Mouse (Mus musculus) hindbrain, embryonic 16.5 days (tissue): ENCODE measurements around the gene Kcnmb1. TPM values are rescaled to one million over a fixed set of nuclear protein-coding genes. Genes with fewer than 3 reads are reported as not detected.

Experiments used
- ATAC-seq: fragments of 200-750 bp; cut with Nextera tagmentation; 2 replicates; pipeline ENCODE4 v1.8.0; 2017; ENCODE audit warnings: moderate TSS enrichment, moderate library complexity
- H3K27ac ChIP-seq: fragments of 300-500 bp; sonication (generic); 2 replicates; pipeline ENCODE4 v1.5.1; 2014; ENCODE audit warnings: low read depth, mild to moderate bottlenecking, control low read depth, low read length, moderate library complexity
- H3K27me3 ChIP-seq: fragments of 300-500 bp; sonication (generic); replicated peaks from 2 replicates; pipeline ENCODE4 v1.6.1; 2014; ENCODE audit warnings: low read length; ENCODE audit not compliant: control insufficient read depth, insufficient read depth
- H3K36me3 ChIP-seq: fragments of 300-500 bp; sonication (generic); 2 replicates; pipeline ENCODE4 v1.6.1; 2014; ENCODE audit warnings: mild to moderate bottlenecking, low read length, moderate library complexity, mixed read lengths; ENCODE audit not compliant: control insufficient read depth, insufficient read depth
- H3K4me1 ChIP-seq: fragments of 300-500 bp; sonication (generic); 2 replicates; pipeline ENCODE4 v1.6.1; 2014; ENCODE audit warnings: low read depth, low read length; ENCODE audit not compliant: control insufficient read depth, insufficient read depth
- H3K4me2 ChIP-seq: fragments of 300-500 bp; sonication (generic); 2 replicates; pipeline ENCODE4 v1.6.1; 2014; ENCODE audit warnings: mild to moderate bottlenecking, low read length, control low read depth, moderate library complexity
- H3K4me3 ChIP-seq: fragments of 300-500 bp; sonication (generic); 2 replicates; pipeline ENCODE4 v1.5.1; 2014; ENCODE audit warnings: mild to moderate bottlenecking, low read length, control low read depth, moderate library complexity
- H3K9ac ChIP-seq: fragments of 300-500 bp; sonication (generic); 2 replicates; pipeline ENCODE4 v1.6.1; 2014; ENCODE audit warnings: low read depth, mild to moderate bottlenecking, control low read depth, low read length, moderate library complexity
- H3K9me3 ChIP-seq: fragments of 300-500 bp; sonication (generic); 2 replicates; pipeline ENCODE4 v1.6.1; 2014; ENCODE audit warnings: mild to moderate bottlenecking, low read length, moderate library complexity; ENCODE audit not compliant: control insufficient read depth
- WGBS: fragments of 180-500 bp; shearing (Covaris S2); extraction: QIAGEN DNeasy Blood & Tissue Kit; methylation state at CpG from one replicate; pipeline ENCODE4 v1.1.7; 2014; 5-methylcytosine and 5-hydroxymethylcytosine counted together
- polyA plus RNA-seq: library from polyadenylated mRNA; unstranded; fragments of >200 nt; fragmentation: Nextera tagmentation; extraction: Ambion mirVana; gene quantifications from 2 replicates; pipeline ENCODE4 v1.2.1, GENCODE M21; 2015

The Kcnmb1 gene
- polyA plus RNA-seq, 1 experiment from 2014 or later = 0.20 TPM

DNA sequence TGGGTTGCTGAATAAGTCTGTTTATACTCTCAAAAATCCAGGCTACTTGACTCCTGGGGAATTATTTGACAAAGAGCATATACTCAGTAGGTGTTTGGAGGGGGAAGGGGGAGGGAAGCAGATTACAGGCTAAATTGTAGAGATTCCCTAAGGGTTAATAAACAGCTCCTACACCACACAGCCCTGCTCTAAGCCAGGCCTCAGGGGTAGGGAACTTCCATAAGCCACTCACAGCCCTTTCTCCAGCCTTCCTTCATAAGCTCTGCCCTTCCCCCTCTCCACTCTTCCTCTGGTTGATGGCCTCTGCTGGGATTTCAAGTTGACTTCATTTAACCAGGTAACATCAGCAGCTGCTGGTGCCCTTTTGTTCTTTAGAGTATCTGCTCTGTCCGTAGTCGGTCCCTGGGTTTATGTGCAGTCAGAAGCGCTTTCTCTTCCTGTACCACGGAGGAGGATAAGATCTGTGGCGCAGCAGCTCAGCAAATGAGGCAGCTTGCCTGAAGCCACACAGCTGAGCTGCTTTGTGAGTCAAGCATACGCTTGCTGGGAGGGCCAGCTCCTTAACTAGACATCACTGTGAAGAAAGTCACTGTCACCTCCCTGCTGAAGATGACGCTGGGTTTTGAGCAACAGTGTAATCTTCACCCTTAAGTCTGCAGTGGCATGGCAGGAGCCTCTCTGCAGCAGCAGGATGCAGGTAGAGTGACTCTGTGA, 24.1 kb upstream of the Kcnmb1 start:
- Histone ChIP-seq H3K36me3 (no peaks in the 10 kb centered on the region), H3K4me3 (no peak overlapping the region), H3K4me1 (peaks cover 5% of the 10 kb centered on the region), H3K9me3 (no peaks in the 10 kb centered on the region), H3K4me2 (no peak overlapping the region), H3K27me3 (no peaks in the 10 kb centered on the region), H3K9ac (no peak overlapping the region), H3K27ac (no peak overlapping the region)
- WGBS = 51% methylated on average over 7 of the region's 7 CpGs
- no peak for ATAC-seq

DNA sequence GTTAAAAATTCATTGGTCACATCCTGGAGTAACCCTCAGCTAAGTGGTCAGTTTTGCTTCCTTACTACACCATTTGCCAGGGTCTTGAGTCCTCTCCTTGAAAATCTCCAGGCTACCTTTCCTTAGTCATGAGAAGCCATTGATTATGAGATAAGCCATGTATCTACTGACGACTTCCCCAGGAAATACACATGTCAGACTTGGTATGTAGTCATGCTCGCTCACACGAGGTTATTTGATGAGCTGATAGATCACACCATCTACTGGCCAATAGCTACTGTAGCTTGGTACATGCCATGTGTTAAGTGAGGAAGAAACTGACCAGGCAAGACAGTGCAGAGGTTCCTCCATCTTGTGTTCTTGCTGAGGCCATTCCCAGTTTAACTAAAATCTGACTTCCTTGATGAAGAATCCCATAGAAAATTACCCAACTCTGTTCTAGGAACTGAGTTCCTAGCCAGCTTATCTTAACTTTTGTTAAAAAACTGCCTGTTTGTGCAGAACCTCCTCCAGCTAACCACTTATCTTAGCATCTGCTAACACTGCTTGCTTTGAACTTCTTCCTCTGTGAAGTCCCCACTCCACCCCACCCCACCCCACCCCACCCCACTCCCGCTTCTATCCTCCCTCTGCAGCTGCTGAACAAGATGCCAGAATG, 23.2 kb upstream of the Kcnmb1 start:
- ATAC-seq = no peak
- H3K27me3 ChIP-seq = no peaks in the 10 kb centered on the region
- H3K4me2 ChIP-seq = no peak overlapping the region
- no peak overlapping the region for H3K4me3 ChIP-seq
- no peak overlapping the region for H3K9ac ChIP-seq
- H3K36me3 ChIP-seq = no peaks in the 10 kb centered on the region
- no peaks in the 10 kb centered on the region for H3K9me3 ChIP-seq
- peaks cover 5% of the 10 kb centered on the region for H3K4me1 ChIP-seq
- no peak overlapping the region for H3K27ac ChIP-seq
- 86% methylated on average over 4 of the region's 4 CpGs for WGBS

DNA sequence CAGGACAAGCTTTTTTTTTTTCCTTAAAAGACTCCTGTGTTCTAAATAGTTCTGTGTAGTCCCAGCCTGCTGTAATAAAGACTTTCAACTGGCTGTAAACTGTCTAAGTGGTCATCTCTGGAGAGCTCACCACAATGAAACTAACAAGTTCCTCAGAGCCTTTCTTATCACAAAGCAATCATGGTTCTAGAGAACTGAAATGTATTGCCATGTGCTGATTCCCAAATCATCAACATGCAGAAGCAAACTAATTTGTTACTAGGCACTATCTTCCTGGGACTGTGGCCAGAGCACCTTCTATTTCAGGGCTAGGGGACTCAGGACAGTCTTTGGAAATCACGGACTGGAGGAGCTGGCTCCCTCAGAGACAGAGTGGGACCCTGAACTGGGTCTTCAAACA, 19.2 kb upstream of the Kcnmb1 start:
- Histone ChIP-seq H3K4me2 (no peak overlapping the region), H3K9ac (no peak overlapping the region), H3K9me3 (no peaks in the 10 kb centered on the region), H3K27ac (no peak overlapping the region), H3K36me3 (no peaks in the 10 kb centered on the region), H3K4me3 (no peak overlapping the region), H3K4me1 (peaks cover 3% of the 10 kb centered on the region), H3K27me3 (no peaks in the 10 kb centered on the region)
- no peak for ATAC-seq
- 59% methylated on average over 1 of the region's 1 CpGs for WGBS

DNA sequence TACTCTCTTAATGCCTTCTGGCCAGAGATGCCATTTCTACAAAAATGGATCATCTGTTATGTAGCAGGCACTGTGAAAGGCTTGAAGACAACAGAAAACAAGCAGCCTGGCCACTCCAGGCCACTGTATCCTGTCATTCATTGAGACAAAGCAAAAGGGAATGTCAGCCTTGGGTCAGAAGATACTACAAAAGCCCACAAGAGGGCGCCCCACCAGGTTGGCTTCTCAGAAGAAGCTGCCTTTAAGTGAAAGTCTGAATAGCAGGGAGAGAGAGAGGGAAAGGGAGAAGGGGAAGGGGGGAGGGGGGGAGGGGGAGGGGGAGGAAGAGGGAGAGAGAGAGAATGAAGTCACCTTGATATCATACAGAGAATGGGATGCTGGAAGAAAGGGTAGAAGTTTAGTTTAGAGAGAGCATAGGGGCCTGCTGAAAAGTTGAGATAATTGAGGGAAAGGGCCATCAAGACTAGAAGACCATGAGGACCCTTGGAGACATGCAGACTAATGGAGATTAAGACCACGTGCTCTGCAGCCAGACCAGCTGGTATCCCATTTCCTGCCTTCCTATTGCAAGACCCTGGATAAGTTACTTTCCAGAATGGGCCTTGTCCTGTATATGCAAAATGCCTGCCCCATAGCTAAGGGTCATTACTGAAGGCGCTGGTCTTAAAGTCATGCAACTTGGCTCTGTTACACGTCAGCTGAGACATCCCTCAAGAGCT, 18.6 kb upstream of the Kcnmb1 start:
- ATAC-seq = no peak
- H3K36me3 ChIP-seq = no peaks in the 10 kb centered on the region
- no peak overlapping the region for H3K9ac ChIP-seq
- H3K9me3 ChIP-seq = no peaks in the 10 kb centered on the region
- H3K27me3 ChIP-seq = no peaks in the 10 kb centered on the region
- 66% methylated on average over 4 of the region's 4 CpGs for WGBS
- no peak overlapping the region for H3K4me2 ChIP-seq
- no peak overlapping the region for H3K4me3 ChIP-seq
- no peaks in the 10 kb centered on the region for H3K4me1 ChIP-seq
- H3K27ac ChIP-seq = no peak overlapping the region

DNA sequence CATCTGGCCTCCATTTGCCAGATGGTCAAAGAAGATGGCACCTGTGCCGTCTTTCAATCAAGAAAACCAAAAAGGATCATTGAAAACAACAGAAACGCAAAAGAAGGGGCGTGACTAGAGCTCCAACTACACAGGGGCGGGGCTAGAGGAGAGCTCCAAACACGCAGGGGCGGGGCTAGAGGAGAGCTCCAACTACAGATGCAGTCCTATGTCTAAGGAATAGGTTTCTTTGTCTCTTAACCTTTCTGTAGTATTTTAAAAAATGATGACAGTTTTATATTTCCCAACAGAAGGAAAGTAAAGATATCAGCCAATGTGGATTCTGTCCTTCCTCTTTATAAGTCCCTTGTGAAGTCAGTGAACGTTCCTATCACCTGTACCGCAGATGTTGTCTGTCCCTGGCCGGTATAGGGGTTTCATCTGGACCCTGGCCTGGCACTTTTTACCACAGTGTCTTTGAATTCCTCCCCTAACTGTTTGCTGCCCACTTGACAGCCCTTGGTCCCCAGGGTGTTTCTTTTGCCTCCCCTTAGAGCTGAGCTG, 18.0 kb upstream of the Kcnmb1 start:
- Histone ChIP-seq H3K27ac (no peak overlapping the region), H3K4me3 (no peak overlapping the region), H3K4me2 (no peak overlapping the region), H3K9me3 (no peaks in the 10 kb centered on the region), H3K4me1 (no peaks in the 10 kb centered on the region), H3K9ac (no peak overlapping the region), H3K36me3 (no peaks in the 10 kb centered on the region), H3K27me3 (no peaks in the 10 kb centered on the region)
- no peak for ATAC-seq
- 89% methylated on average over 9 of the region's 9 CpGs for WGBS

DNA sequence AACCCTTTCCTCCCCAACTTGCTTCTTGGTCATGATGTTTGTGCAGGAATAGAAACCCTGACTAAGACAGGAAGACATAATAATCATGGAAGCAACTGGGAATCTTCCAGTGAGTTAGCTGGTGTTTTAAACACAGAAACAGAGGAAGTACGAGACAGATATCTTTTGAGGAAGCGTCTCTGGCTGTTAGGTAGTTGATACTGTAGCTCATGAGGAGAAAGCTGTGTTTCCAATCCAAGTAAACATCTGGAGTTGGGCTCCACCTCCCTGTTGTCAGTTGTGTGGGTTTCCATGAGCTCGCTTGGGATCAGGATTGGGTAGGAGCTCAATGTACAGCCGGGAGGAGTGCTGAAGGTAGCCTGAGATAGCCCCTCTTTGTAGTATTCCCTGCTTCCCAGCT, 16.3 kb upstream of the Kcnmb1 start:
- 87% methylated on average over 4 of the region's 4 CpGs for WGBS
- Histone ChIP-seq H3K36me3 (no peaks in the 10 kb centered on the region), H3K9ac (no peak overlapping the region), H3K27ac (no peak overlapping the region), H3K4me3 (no peak overlapping the region), H3K9me3 (no peaks in the 10 kb centered on the region), H3K27me3 (no peaks in the 10 kb centered on the region), H3K4me1 (no peaks in the 10 kb centered on the region), H3K4me2 (no peak overlapping the region)
- no peak for ATAC-seq

DNA sequence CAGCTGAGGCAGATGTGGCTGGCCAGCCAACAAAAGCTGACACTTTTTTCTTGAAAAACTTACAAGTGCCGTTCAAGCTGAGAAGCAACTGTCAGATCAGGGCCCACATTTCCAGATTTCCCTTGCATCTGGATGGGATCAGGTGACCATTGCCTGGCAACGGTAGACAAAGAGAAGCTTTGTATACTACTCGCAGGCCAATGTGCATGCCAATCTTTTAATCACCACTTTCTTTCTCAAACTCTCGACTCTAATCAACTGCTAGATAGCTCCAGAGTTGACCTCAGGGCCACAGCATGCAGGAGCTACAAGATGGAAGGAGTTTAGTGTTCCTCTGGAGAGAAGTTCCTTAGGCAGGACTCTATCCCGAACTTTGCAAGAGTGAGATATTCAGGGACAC, 11.7 kb upstream of the Kcnmb1 start:
- ATAC-seq = no peak
- H3K9ac ChIP-seq = no peak overlapping the region
- no peaks in the 10 kb centered on the region for H3K36me3 ChIP-seq
- H3K4me2 ChIP-seq = no peak overlapping the region
- H3K27ac ChIP-seq = no peak overlapping the region
- no peaks in the 10 kb centered on the region for H3K4me1 ChIP-seq
- H3K9me3 ChIP-seq = no peaks in the 10 kb centered on the region
- 41% methylated on average over 5 of the region's 5 CpGs for WGBS
- H3K4me3 ChIP-seq = no peak overlapping the region
- no peaks in the 10 kb centered on the region for H3K27me3 ChIP-seq

DNA sequence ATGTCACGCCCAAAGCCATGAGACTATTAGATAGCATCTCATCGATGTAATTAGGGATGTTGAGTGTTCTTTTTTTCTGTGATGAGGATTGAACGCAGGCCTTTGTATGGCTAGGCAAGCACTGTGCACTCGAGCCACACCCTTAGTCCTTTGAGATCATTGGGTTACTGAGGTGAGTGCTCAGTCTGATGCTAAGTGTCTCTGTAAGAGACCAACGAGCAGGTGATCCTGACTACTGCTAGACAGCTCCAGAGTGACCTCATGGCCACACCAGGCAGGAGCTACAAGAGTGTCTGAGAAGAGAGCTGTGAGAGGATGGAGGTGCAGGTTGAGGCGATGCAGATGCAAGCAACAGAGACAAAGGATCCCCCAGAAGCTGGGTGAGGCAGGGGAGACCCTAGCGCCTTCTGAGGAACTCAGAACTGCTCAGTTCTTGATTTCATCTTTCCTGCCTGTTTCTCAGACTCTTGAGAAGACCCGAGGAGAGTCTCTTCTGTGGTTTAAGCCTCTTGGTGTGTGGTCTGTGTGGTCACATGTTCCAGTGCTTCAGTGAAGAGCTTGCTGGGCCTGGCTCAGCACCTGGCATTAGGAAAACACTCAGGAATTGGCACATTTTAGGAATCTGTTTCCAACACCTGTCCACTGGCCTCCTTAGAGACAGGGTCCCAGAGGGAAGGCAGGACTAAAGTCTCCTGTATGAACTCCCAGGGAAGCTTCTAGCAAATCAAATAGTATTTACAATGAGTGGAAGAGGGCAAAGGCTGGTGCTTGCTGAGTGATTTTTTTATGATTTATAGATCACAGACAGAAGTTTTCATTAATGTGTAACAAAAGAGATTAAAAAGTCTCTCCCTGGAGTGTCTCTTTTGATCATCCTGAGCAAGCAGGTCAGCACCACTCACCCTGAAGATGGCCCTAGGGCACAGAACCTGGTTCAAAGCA, 10.9 kb upstream of the Kcnmb1 start:
- Histone ChIP-seq H3K27ac (no peak overlapping the region), H3K36me3 (no peaks in the 10 kb centered on the region), H3K4me2 (no peak overlapping the region), H3K9ac (no peak overlapping the region), H3K4me3 (no peak overlapping the region), H3K4me1 (no peaks in the 10 kb centered on the region), H3K9me3 (no peaks in the 10 kb centered on the region), H3K27me3 (no peaks in the 10 kb centered on the region)
- WGBS = 85% methylated on average over 8 of the region's 8 CpGs
- no peak for ATAC-seq
